Mouse (Mus musculus) neural tube, embryonic 15.5 days (tissue): ENCODE data around the gene Rnf207. TPM values are rescaled to one million over a fixed set of nuclear protein-coding genes. Genes with fewer than 3 reads are reported as not detected.

Experiments used
- ATAC-seq: fragments of 200-750 bp; cut with Nextera tagmentation; 2 replicates; pipeline ENCODE4 v1.8.0; 2017; ENCODE audit warnings: mild to moderate bottlenecking, moderate TSS enrichment, moderate library complexity; ENCODE audit not compliant: low FRiP score
- H3K27ac ChIP-seq: fragments of 300-500 bp; sonication (generic); replicated peaks from 2 replicates; pipeline ENCODE4 v1.5.1; 2015; ENCODE audit warnings: mild to moderate bottlenecking, inconsistent platforms
- H3K27me3 ChIP-seq: fragments of 300-500 bp; sonication (generic); replicated peaks from 2 replicates; pipeline ENCODE4 v1.6.1; 2015; ENCODE audit warnings: inconsistent platforms
- H3K36me3 ChIP-seq: fragments of 300-500 bp; sonication (generic); 2 replicates; pipeline ENCODE4 v1.6.1; 2015; ENCODE audit warnings: inconsistent platforms
- H3K4me1 ChIP-seq: fragments of 300-500 bp; sonication (generic); 2 replicates; pipeline ENCODE4 v1.6.1; 2015; ENCODE audit warnings: inconsistent platforms
- H3K4me2 ChIP-seq: fragments of 300-500 bp; sonication (generic); 2 replicates; pipeline ENCODE4 v1.6.1; 2015; ENCODE audit warnings: inconsistent platforms, mild to moderate bottlenecking, moderate library complexity
- H3K4me3 ChIP-seq: fragments of 300-500 bp; sonication (generic); replicated peaks from 2 replicates; pipeline ENCODE4 v1.5.1; 2015; ENCODE audit warnings: mild to moderate bottlenecking, inconsistent platforms
- H3K9ac ChIP-seq: fragments of 300-500 bp; sonication (generic); replicated peaks from 2 replicates; pipeline ENCODE4 v1.6.1; 2015; ENCODE audit warnings: mild to moderate bottlenecking, inconsistent platforms
- H3K9me3 ChIP-seq: fragments of 300-500 bp; sonication (generic); replicated peaks from 2 replicates; pipeline ENCODE4 v1.6.1; 2016; ENCODE audit warnings: inconsistent platforms
- WGBS: fragments of 180-500 bp; shearing (Covaris S2); methylation state at CpG from one replicate; pipeline ENCODE4 v1.1.7; 2015; ENCODE audit warnings: mixed read lengths; 5-methylcytosine and 5-hydroxymethylcytosine counted together
- polyA plus RNA-seq: library from polyadenylated mRNA; unstranded; fragments of >200 nt; fragmentation: Nextera tagmentation; extraction: Ambion mirVana; gene quantifications from 2 replicates; pipeline ENCODE4 v1.2.1, GENCODE M21; 2015

The Rnf207 gene
- polyA plus RNA-seq, 1 experiment from 2014 or later, result 12.4 TPM

- Histone ChIP-seq H3K9ac (peak within 1 kb of the TSS; percentile 99), H3K4me1 (peaks cover 20% of the 10 kb centered on the region), H3K36me3 (peaks cover 23% of the 10 kb centered on the region), H3K27ac (peak within 1 kb of the TSS; percentile 84), H3K4me3 (peak within 1 kb of the TSS; percentile 100), H3K4me2 (peak within 1 kb of the TSS; percentile 79), H3K9me3 (no peaks in the 10 kb centered on the region), H3K27me3 (no peaks in the 10 kb centered on the region)
- under 1% methylated on average over 70 of the region's 70 CpGs for WGBS
- peak; percentile 95 for ATAC-seq
Observed at GRCm38 (mm10) chr4:152325574-152326411, 7.0 kb upstream of the Rnf207 start, which contains the start of gene Rpl22. Gene Rpl22 (plus strand): TSS chr4:152325742.

- Histone ChIP-seq H3K4me1 (peaks cover 20% of the 10 kb centered on the region), H3K27me3 (no peaks in the 10 kb centered on the region), H3K4me3 (peak overlapping the region; percentile 100), H3K36me3 (peaks cover 14% of the 10 kb centered on the region), H3K9me3 (no peaks in the 10 kb centered on the region), H3K4me2 (peak overlapping the region; percentile 79), H3K9ac (no peak overlapping the region), H3K27ac (no peak overlapping the region)
- peak; percentile 34 for ATAC-seq
- WGBS, result 52% methylated on average over 16 of the region's 16 CpGs
Observed at GRCm38 (mm10) chr4:152324641-152325562, 6.1 kb upstream of the Rnf207 start.

- no peak overlapping the region for H3K27ac ChIP-seq
- peaks cover 20% of the 10 kb centered on the region for H3K27me3 ChIP-seq
- no peaks in the 10 kb centered on the region for H3K9me3 ChIP-seq
- H3K4me1 ChIP-seq, result peaks cover 9% of the 10 kb centered on the region
- ATAC-seq, result no peak
- no peak overlapping the region for H3K4me3 ChIP-seq
- H3K9ac ChIP-seq, result no peak overlapping the region
- H3K4me2 ChIP-seq, result no peak overlapping the region
- no peaks in the 10 kb centered on the region for H3K36me3 ChIP-seq
- WGBS, result 57% methylated on average over 5 of the region's 5 CpGs
Observed at GRCm38 (mm10) chr4:152321464-152321863, 2.7 kb upstream of the Rnf207 start.

GRCm38 (mm10) chr4:152317631-152318033 lies 1.2 kb downstream of the Rnf207 start:
- H3K9ac ChIP-seq, result no peak overlapping the region

GRCm38 (mm10) chr4:152315498-152316213 lies 3.1 kb downstream of the Rnf207 start:
- 1% methylated on average over 43 of the region's 43 CpGs for WGBS
- ATAC-seq, result no peak

More at GRCm38 (mm10) chr4:152317631-152318033, 1.2 kb downstream of the Rnf207 start:
- Histone ChIP-seq H3K27me3 (peaks cover 59% of the 10 kb centered on the region), H3K4me1 (peaks cover 36% of the 10 kb centered on the region), H3K4me2 (no peak overlapping the region), H3K36me3 (no peaks in the 10 kb centered on the region), H3K4me3 (no peak overlapping the region), H3K27ac (no peak overlapping the region), H3K9me3 (no peaks in the 10 kb centered on the region)
- ATAC-seq, result no peak
- 74% methylated on average over 6 of the region's 6 CpGs for WGBS

GRCm38 (mm10) chr4:152313934-152314333 lies 4.9 kb downstream of the Rnf207 start:
- H3K9ac ChIP-seq, result no peak overlapping the region
- H3K36me3 ChIP-seq, result no peaks in the 10 kb centered on the region
- H3K27ac ChIP-seq, result no peak overlapping the region
- H3K27me3 ChIP-seq, result peaks cover 92% of the 10 kb centered on the region
- ATAC-seq, result peak; percentile 44
- H3K4me2 ChIP-seq, result peak overlapping the region; percentile 64
- H3K4me1 ChIP-seq, result peaks cover 44% of the 10 kb centered on the region
- no peaks in the 10 kb centered on the region for H3K9me3 ChIP-seq
- peak overlapping the region; percentile 39 for H3K4me3 ChIP-seq

More at GRCm38 (mm10) chr4:152315498-152316213, 3.1 kb downstream of the Rnf207 start:
- Histone ChIP-seq H3K27ac (no peak overlapping the region), H3K4me1 (peaks cover 44% of the 10 kb centered on the region), H3K4me3 (peak overlapping the region; percentile 38), H3K4me2 (peak overlapping the region; percentile 63), H3K36me3 (no peaks in the 10 kb centered on the region), H3K9ac (peak overlapping the region; percentile 23; the same call in 1 of the 2 replicates), H3K27me3 (peaks cover 79% of the 10 kb centered on the region), H3K9me3 (no peaks in the 10 kb centered on the region)

GRCm38 (mm10) chr4:152313211-152313632 lies 5.6 kb downstream of the Rnf207 start:
- under 1% methylated on average over 29 of the region's 29 CpGs for WGBS

GRCm38 (mm10) chr4:152312186-152312585 lies 6.6 kb downstream of the Rnf207 start:
- Histone ChIP-seq H3K36me3 (peaks cover 6% of the 10 kb centered on the region; the same call in 1 of the 2 replicates), H3K27me3 (peaks cover 79% of the 10 kb centered on the region), H3K4me1 (peaks cover 37% of the 10 kb centered on the region), H3K4me2 (peak overlapping the region; percentile 64), H3K9ac (no peak overlapping the region), H3K27ac (no peak overlapping the region), H3K4me3 (peak overlapping the region; percentile 39), H3K9me3 (no peaks in the 10 kb centered on the region)
- no peak for ATAC-seq
- 3% methylated on average over 14 of the region's 14 CpGs for WGBS

More at GRCm38 (mm10) chr4:152313211-152313632, 5.6 kb downstream of the Rnf207 start:
- peak; percentile 55 for ATAC-seq
- peak overlapping the region; percentile 64 for H3K4me2 ChIP-seq
- 0 out of 2 replicates have a peak overlapping the region, but pooled peaks have one; percentile 33 for H3K27ac ChIP-seq
- peak overlapping the region; percentile 44 for H3K9ac ChIP-seq
- H3K36me3 ChIP-seq, result no peaks in the 10 kb centered on the region
- peaks cover 37% of the 10 kb centered on the region for H3K4me1 ChIP-seq
- H3K9me3 ChIP-seq, result no peaks in the 10 kb centered on the region
- peak overlapping the region; percentile 39 for H3K4me3 ChIP-seq
- peaks cover 89% of the 10 kb centered on the region for H3K27me3 ChIP-seq

GRCm38 (mm10) chr4:152307542-152307941 lies 11.3 kb downstream of the Rnf207 start:
- no peak overlapping the region for H3K27ac ChIP-seq
- no peak overlapping the region for H3K4me3 ChIP-seq
- H3K4me1 ChIP-seq, result peaks cover 26% of the 10 kb centered on the region
- 80% methylated on average over 9 of the region's 9 CpGs for WGBS
- H3K9me3 ChIP-seq, result no peaks in the 10 kb centered on the region
- peaks cover 31% of the 10 kb centered on the region for H3K36me3 ChIP-seq
- H3K4me2 ChIP-seq, result no peak overlapping the region
- no peak overlapping the region for H3K9ac ChIP-seq
- peaks cover 32% of the 10 kb centered on the region for H3K27me3 ChIP-seq
- no peak for ATAC-seq

- Histone ChIP-seq H3K4me3 (no peak overlapping the region), H3K27me3 (peaks cover 17% of the 10 kb centered on the region), H3K27ac (no peak overlapping the region), H3K4me2 (no peak overlapping the region), H3K9me3 (no peaks in the 10 kb centered on the region), H3K9ac (no peak overlapping the region), H3K36me3 (peaks cover 44% of the 10 kb centered on the region), H3K4me1 (peaks cover 19% of the 10 kb centered on the region)
- no peak for ATAC-seq
- WGBS, result 30% methylated on average over 6 of the region's 6 CpGs
Observed at GRCm38 (mm10) chr4:152305991-152306390, 12.8 kb downstream of the Rnf207 start.

- Histone ChIP-seq H3K4me2 (no peak overlapping the region), H3K9ac (no peak overlapping the region), H3K27me3 (peaks cover 4% of the 10 kb centered on the region), H3K27ac (no peak overlapping the region), H3K9me3 (no peaks in the 10 kb centered on the region), H3K4me1 (peaks cover 19% of the 10 kb centered on the region), H3K4me3 (no peak overlapping the region), H3K36me3 (peaks cover 55% of the 10 kb centered on the region)
- ATAC-seq, result no peak
- WGBS, result 74% methylated on average over 6 of the region's 6 CpGs
Observed at GRCm38 (mm10) chr4:152304685-152305084, 14.1 kb downstream of the Rnf207 start.
